Mouse (Mus musculus) stomach, postnatal 0 days (tissue): Measurements from ENCODE around the gene Tmem178b.
A peak's percentile ranks its signal among the peaks of the same experiment; 100 is the strongest.

Experiments used
- CTCF ChIP-seq: IDR thresholded peaks from 2 replicates; pipeline ENCODE4 v1.5.1; 2016; ENCODE audit warnings: antibody characterized with exemption, low read depth, mild to moderate bottlenecking, moderate library complexity
- EP300 ChIP-seq: optimal IDR thresholded peaks from 2 replicates; pipeline ENCODE3; 2016; ENCODE audit warnings: antibody characterized with exemption

DNA sequence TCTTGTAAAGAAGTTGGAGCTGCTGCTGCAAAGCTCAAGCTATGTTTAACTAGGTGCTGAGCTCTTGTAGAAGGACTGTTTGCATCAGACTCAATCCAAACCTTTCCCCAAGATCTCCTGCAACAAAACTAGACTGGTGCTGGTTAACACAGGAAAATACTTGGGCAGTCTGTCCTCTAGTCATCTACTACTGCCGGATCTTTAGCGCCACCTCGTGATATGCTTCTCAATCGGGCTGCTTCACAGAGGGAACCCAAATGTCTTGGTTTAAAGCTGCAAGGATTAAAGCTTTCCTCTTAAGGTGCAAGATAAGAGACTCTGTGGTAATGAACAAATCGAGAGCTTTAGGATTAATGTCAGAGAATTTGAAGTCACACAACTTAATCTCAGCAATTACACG is 430.3 kb downstream of the Tmem178b start:
- TF ChIP-seq CTCF = peak; percentile 82
- TF ChIP-seq EP300 = no peak
